Mouse (Mus musculus): ENCODE measurements around the gene Zfp61. TPM values are rescaled to one million over a fixed set of nuclear protein-coding genes. Genes with fewer than 3 reads are reported as not detected.

Gene Zfp61
- polyA plus RNA-seq (2017; shearing (Covaris generic)): 11.7 TPM

DNA sequence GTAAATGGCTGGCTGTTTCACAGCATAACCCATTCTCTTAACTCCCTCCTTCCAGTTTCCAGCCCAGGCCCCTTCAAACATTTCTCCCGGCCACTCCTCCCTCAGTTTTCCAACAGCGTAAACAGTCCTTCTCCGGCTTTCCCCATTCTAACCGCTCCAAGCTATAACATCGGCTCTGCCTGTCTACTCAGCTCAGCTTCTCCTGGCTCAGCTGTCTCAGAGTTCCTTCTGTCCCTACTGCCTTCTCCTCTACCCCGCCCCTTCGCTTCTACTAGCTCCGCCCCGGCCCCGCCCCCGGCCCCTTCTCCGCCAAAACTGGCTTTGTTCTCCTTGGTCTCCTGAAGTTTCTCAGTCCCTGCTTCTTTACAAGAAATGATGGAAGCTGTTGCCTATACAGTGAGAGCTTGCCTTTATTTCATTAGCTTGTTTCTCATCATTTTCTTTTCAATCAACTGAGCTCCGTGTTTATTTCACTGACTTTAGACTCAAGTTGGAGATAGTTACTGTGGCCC lies at the start of gene Zfp61:
Gene Zfp61 (minus strand): TSS at position 462 of the 512 bp plus-strand sequence.

GRCm38 (mm10) chr7:24348896-24349295 lies 47.9 kb upstream of the Zfp61 start, which contains the start of gene Lypd5:
Gene Lypd5 (plus strand): TSS chr7:24349196.

DNA sequence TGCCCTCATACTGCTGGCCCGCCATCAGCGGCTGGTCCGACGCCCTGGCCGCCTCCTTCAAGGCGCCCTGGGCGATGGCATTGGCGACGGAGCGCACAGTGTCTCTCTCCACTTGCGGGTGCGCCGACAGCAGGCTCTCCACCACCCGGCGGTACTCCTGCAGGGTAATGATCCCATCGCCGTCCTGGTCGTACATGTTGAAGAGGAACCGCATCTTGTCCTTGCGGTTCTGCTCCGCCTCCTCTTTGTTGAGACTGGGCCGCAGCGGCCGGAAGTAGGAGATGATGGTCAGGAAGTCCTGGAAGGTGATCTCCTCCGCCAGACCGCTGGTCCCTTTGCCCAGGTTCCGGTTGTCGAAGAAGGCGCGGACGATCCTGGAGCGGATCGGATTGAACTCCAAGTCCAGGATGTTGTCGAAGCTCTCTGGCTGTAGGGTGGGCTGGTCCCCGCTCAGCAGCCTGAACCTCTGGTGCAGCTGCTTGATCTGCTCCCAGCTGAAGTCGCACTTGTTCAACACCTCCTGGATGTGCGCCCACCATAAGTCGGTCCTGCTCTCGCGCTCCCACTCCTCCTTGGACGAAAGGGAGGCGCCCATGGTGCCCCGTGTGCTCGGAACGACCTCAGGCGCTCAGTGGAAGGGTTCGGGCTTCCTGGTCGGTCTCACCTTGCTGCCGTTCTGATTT lies 32.4 kb upstream of the Zfp61 start, which contains the start of gene Tescl:
Gene Tescl (minus strand): TSS at position 633 of the 683 bp plus-strand sequence.

GRCm38 (mm10) chr7:24316567-24317092 lies 15.6 kb upstream of the Zfp61 start, which contains the start of gene Zfp94:
Gene Zfp94 (minus strand): TSS chr7:24316666.

DNA sequence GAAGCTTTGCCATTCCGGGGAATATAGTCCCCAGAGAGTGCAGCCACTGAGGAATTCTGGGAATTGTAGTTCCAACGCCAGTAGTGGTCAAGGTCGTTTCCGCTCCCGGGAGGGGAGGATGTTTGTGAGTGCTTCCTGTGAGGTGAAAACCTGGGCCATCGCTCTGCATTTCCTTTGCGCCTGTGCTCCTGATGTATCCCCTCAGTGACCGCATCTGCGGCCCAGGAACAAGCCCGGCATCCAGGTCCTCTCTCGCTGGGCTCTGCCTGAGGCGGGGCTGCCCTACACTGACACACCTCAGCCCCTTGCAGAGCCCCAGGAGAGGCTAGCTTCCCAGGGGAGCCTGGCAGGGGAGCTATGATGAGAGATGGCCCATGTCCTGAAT lies 30.8 kb downstream of the Zfp61 start, which contains the start of gene Zfp93:
Gene Zfp93 (plus strand): TSS at position 133 of the 385 bp plus-strand sequence.

GRCm38 (mm10) chr7:24254633-24255474 lies 46.2 kb downstream of the Zfp61 start, which contains the start of gene Zfp108:
Gene Zfp108 (plus strand): TSS chr7:24254794.

Other genes with a start within 250 kb of the Zfp61 start
- gene Vmn1r183, start 248.0 kb downstream of the Zfp61 start, polyA plus RNA-seq (2017; shearing (Covaris generic)): 0.15 TPM
- 29.6 TPM for gene Zfp180, start 219.3 kb downstream of the Zfp61 start, polyA plus RNA-seq (2017; shearing (Covaris generic))
- 1.8 TPM for gene Zfp112, start 188.9 kb downstream of the Zfp61 start, polyA plus RNA-seq (2017; shearing (Covaris generic))
- gene Zfp235, start 167.1 kb downstream of the Zfp61 start, polyA plus RNA-seq (2017; shearing (Covaris generic)): 4.5 TPM
- 0.34 TPM for gene Zfp114, start 126.2 kb downstream of the Zfp61 start, polyA plus RNA-seq (2017; shearing (Covaris generic))
- 0.29 TPM for gene Zfp111, start 89.8 kb downstream of the Zfp61 start, polyA plus RNA-seq (2017; shearing (Covaris generic))
- gene Zfp109, start 63.7 kb downstream of the Zfp61 start, polyA plus RNA-seq (2017; shearing (Covaris generic)): 2.5 TPM
- gene Zfp108, start 46.4 kb downstream of the Zfp61 start, polyA plus RNA-seq (2017; shearing (Covaris generic)): 0.20 TPM
- 0.72 TPM for gene Zfp93, start 30.8 kb downstream of the Zfp61 start, polyA plus RNA-seq (2017; shearing (Covaris generic))
- gene Zfp94, start 15.4 kb upstream of the Zfp61 start, polyA plus RNA-seq (2017; shearing (Covaris generic)): 3.8 TPM
- not detected for gene Tescl, start 32.7 kb upstream of the Zfp61 start, polyA plus RNA-seq (2017; shearing (Covaris generic))
- 0.45 TPM for gene Lypd5, start 48.0 kb upstream of the Zfp61 start, polyA plus RNA-seq (2017; shearing (Covaris generic))
- 156 TPM for gene Kcnn4, start 69.0 kb upstream of the Zfp61 start, polyA plus RNA-seq (2017; shearing (Covaris generic))
- 49.0 TPM for gene Smg9, start 98.4 kb upstream of the Zfp61 start, polyA plus RNA-seq (2017; shearing (Covaris generic))
- not detected for gene Irgc1, start 151.1 kb upstream of the Zfp61 start, polyA plus RNA-seq (2017; shearing (Covaris generic))
- gene Plaur, start 161.3 kb upstream of the Zfp61 start, polyA plus RNA-seq (2017; shearing (Covaris generic)): 1.8 TPM
- not detected for gene Cadm4, start 180.8 kb upstream of the Zfp61 start, polyA plus RNA-seq (2017; shearing (Covaris generic))
- gene Zfp428, start 205.8 kb upstream of the Zfp61 start, polyA plus RNA-seq (2017; shearing (Covaris generic)): 1.3 TPM
- not detected for gene AC161166.1, start 211.2 kb upstream of the Zfp61 start, polyA plus RNA-seq (2017; shearing (Covaris generic))
- 2.7 TPM for gene Irgq, start 229.5 kb upstream of the Zfp61 start, polyA plus RNA-seq (2017; shearing (Covaris generic))
- gene Pinlyp, start 244.9 kb upstream of the Zfp61 start, polyA plus RNA-seq (2017; shearing (Covaris generic)): not detected
- gene Xrcc1, start 245.1 kb upstream of the Zfp61 start, polyA plus RNA-seq (2017; shearing (Covaris generic)): 47.0 TPM

Measured in effector memory CD4-positive, alpha-beta T cell, adult 7 months (primary cell).